Mouse (Mus musculus): ENCODE measurements around the gene Chchd3.

Chchd3 gene

GRCm38 (mm10) chr6:32931106-32931770 is 128.8 kb downstream of the Chchd3 start:
- no peak for DNase-seq

GRCm38 (mm10) chr6:32922391-32922790 is 137.7 kb downstream of the Chchd3 start:
- DNase-seq = no peak

- no peak for DNase-seq
These were observed 140.0 kb downstream of the Chchd3 start for GRCm38 (mm10) chr6:32920091-32920490.

- no peak for DNase-seq
These were observed 149.4 kb downstream of the Chchd3 start for GRCm38 (mm10) chr6:32910692-32911091.

GRCm38 (mm10) chr6:32899061-32899460 is 161.0 kb downstream of the Chchd3 start:
- DNase-seq = no peak

- no peak for DNase-seq
These were observed 166.0 kb downstream of the Chchd3 start for GRCm38 (mm10) chr6:32894100-32894499.

GRCm38 (mm10) chr6:32890726-32891125 is 169.3 kb downstream of the Chchd3 start:
- no peak for DNase-seq

GRCm38 (mm10) chr6:32888894-32889529 is 171.0 kb downstream of the Chchd3 start:
- no peak for DNase-seq

GRCm38 (mm10) chr6:32878586-32878985 is 181.5 kb downstream of the Chchd3 start:
- no peak for DNase-seq

GRCm38 (mm10) chr6:32874176-32874575 is 185.9 kb downstream of the Chchd3 start:
- DNase-seq = no peak

GRCm38 (mm10) chr6:32872805-32873204 is 187.3 kb downstream of the Chchd3 start:
- DNase-seq = no peak

- no peak for DNase-seq
These were observed 209.1 kb downstream of the Chchd3 start for GRCm38 (mm10) chr6:32850960-32851359.

- DNase-seq = no peak
These were observed 211.1 kb downstream of the Chchd3 start for GRCm38 (mm10) chr6:32848974-32849373.

GRCm38 (mm10) chr6:32845463-32845862 is 214.6 kb downstream of the Chchd3 start:
- no peak for DNase-seq

GRCm38 (mm10) chr6:32837939-32838301 is 222.1 kb downstream of the Chchd3 start:
- DNase-seq = no peak

- peak; percentile 73 to 74 for DNase-seq
These were observed 222.7 kb downstream of the Chchd3 start for GRCm38 (mm10) chr6:32837165-32837938.

GRCm38 (mm10) chr6:32823856-32824620 is 236.0 kb downstream of the Chchd3 start:
- DNase-seq = no peak

- DNase-seq = no peak
These were observed 241.1 kb downstream of the Chchd3 start for GRCm38 (mm10) chr6:32818961-32819360.

GRCm38 (mm10) chr6:32808796-32809195 is 251.3 kb downstream of the Chchd3 start:
- DNase-seq = no peak

GRCm38 (mm10) chr6:32807771-32808170 is 252.3 kb downstream of the Chchd3 start:
- DNase-seq = no peak

GRCm38 (mm10) chr6:32803646-32804045 is 256.4 kb downstream of the Chchd3 start:
- no peak for DNase-seq

GRCm38 (mm10) chr6:32801776-32802175 is 258.3 kb downstream of the Chchd3 start:
- no peak for DNase-seq

GRCm38 (mm10) chr6:32797525-32797924 is 262.5 kb downstream of the Chchd3 start:
- DNase-seq = no peak

All from lung, adult 18-20 months (tissue).